Mouse (Mus musculus) testis, postnatal 14 days (tissue): ENCODE results near the gene Slc35b2.

ENCODE experiments used
- DNase-seq: peaks from one replicate; pipeline ENCODE4 v3.0.0; 2021; ENCODE audit warnings: low spot score

Slc35b2 gene

DNA sequence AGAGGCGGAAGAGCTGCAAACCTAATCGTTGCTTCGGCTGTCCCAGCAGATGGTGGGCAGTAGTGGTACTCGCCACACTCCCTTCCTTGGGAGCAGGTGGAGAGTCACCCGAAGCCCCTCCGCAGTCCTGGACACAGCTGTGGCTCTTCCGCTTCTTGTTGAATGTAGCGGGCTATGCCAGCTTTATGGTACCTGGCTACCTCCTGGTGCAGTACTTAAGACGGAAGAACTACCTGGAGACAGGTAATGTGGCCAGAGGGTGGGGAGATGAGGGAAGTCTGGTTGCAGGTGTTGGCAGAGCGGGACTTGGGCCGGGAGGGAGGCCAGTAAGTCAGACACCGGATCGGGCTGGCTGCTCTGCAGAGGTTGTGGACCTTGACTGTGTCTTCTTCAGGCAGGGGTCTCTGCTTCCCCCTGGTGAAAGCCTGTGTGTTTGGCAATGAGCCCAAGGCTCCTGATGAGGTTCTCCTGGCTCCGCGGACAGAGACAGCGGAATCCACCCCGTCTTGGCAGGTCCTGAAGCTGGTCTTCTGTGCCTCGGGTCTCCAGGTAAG, 934 bp downstream of the Slc35b2 start:
- DNase-seq, result no peak

DNA sequence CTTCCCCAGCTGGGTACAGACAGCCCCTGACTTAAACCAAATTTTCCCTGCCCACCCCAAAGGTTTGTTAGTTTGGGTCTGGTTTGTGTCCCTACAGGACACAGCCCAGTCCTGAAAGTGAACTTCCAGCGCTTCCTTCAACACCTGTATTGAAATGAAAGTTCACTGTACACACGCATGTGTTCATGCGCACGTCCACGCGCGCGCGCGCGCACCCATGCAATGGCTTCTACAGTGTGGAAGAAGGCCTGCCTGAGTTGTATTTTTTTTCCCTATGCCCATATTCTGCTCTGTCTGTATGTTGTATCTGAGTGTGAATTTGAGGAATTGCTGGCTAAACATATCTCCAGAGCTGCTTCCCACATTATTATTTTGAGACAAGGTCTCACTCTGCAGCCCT, 1.4 kb downstream of the Slc35b2 start:
- no peak for DNase-seq

DNA sequence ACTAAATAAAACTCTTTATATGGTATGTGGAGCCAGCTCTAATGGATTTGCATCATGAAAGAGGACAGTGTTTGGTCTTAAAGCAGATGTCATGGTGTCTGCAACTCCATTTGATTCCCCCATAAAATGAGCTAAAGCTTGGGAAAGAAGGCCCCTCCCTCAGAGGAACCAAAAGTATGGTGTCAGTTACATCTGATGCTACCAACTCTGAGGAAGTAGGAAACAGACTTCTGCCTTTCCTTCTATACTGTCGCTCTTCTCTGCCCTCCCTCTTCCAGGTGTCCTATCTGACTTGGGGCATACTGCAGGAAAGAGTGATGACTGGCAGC, 2.3 kb downstream of the Slc35b2 start:
- no peak for DNase-seq

DNA sequence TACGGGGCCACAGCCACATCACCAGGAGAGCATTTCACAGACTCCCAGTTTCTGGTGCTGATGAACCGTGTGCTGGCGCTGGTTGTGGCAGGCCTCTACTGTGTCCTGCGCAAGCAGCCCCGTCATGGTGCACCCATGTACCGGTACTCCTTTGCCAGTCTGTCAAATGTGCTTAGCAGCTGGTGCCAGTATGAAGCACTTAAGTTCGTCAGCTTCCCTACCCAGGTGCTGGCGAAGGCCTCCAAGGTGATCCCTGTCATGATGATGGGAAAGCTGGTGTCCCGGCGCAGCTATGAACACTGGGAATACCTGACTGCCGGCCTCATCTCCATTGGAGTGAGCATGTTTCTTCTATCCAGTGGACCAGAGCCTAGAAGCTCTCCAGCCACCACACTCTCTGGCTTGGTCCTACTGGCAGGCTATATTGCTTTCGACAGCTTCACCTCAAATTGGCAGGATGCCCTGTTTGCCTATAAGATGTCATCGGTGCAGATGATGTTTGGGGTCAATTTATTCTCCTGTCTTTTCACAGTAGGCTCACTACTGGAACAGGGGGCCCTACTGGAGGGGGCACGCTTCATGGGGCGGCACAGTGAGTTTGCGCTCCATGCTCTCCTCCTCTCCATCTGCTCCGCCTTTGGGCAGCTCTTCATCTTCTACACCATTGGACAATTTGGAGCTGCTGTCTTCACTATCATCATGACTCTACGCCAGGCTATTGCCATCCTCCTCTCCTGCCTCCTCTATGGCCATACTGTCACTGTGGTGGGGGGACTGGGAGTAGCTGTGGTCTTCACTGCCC, 2.9 kb downstream of the Slc35b2 start:
- DNase-seq, result no peak

DNA sequence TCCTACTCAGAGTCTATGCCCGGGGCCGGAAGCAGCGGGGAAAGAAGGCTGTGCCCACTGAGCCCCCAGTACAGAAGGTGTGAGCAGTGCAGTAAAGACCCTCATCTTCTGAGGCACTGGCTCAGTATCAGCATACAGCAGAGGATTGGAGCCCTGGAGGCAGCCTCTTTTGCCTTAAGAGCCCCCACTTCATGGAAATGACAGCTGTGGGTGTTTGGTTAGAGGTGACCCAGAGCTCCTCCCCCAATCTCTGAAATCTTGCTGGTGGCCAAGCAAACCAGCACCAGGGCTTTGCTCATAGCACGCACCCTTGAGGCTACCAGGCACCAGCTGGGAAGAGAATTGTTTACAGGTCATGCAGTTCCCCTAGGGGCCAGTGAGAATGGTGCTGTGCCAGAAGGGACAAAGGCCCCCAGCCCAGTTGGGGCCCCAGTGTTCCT, 3.5 kb downstream of the Slc35b2 start:
- DNase-seq, result no peak

DNA sequence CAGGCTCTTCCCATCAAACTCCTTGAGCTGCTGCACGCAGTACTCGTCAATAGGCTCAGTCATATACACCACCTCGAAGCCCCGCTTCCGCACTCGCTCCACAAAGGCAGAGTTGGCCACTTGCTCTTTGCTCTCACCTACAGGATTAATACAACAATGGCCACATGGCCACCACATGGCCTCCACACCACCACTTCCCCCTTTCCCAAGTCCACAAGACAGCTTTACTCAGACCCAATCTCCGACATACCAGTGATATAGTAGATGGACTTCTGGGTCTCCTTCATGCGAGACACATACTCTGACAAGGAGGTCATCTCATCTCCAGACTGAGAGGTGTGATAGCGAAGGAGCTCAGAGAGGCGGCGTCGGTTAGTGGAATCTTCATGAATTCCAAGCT, 5.3 kb downstream of the Slc35b2 start:
- no peak for DNase-seq

DNA sequence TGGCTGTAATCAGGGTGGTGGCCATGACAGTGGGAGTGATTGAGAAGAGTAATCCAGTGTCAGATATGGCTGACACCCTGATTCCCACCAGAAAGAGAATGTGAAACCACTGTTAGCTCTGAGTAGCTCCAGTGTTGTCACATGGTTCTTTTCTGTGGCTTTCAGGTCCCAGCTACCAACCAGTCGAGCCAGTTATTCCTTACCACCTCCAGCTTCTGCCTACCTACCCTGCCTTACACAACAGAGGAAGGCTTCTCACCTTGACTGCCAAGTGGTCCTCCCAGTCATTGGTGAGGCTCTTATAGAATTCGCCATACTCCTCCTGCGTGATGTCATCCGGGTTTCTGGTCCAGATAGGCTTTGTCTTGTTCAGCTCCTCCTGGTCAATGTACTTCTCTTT, 6.3 kb downstream of the Slc35b2 start:
- no peak for DNase-seq

DNA sequence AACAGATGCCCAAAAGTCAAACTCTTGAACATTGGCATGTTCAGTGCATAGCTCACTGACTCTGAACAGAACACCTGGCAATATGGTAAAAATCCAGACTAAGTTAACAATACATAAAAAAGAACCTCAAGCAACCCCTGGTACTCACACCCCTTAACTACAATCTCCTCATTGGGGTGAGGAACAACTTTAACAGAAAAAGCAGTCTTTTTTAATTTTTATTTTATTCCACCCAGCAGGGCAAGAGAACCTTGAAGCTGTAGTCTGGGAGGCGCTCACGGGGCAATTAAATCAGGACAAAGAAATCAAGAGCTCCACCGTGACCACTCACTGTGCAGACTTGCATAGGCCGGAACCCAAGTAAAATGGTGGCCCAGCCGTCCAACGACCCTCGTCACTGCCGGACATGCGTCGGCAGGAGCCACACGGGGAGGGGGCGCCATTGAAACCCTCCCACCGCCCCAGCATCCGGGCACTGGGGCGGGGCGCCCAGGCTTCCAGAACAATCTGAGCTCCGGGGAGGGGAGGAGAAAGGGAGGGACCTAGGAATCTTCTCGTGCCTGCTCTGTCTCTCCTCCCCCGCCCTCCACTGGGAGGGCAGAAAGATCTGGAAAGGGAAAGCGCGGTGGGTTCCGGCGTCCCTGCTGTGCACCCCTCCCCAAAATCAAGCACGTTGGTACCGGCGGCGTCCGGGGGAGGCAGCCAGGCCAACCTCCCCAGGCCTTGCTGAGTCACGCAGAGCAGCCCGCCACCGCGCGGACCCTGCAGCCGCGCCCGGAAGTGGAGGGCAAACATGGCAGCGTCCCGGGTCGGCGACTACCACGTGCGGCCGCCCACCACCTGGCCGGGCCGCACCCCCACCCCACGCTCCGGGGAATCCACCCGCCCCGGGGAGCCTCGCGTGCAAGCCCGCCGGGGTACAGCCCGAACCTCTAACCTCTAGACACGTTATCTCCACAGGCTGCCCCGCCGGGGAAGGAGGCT, 8.7 kb downstream of the Slc35b2 start:
- peak; percentile 82 for DNase-seq

DNA sequence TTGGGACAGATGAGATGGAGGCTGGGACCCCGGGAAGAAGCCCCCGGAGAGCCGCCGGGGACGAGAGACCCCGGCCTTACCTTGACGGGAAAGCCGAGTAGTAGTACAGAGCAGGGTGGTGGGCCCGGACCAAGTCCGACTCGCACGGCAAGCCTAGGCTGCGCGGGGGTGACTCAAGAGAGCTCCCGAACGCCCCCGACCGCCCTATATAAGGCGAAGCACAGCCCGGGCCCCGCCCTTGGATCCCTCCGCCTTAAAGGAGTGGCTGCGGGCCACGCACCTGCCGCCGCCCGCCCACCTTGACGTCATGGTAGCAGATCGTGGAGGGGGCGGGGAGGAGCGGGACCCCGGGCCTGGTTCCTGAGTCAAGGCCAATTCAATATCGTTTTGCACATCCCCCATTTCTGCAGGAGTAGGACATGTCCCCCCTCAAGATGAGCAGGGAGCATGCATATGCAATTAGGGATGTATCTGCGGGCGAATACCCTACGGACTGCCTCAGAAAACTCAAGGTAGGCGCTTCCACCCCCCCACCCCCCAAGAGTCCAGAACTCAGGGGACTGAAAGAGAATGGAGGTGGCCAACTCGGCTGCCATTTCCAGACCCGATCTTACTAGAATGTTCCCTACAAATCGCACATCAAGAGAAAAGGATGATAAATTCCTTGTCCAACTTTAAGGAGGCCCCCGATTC, 9.6 kb downstream of the Slc35b2 start, which contains the start of gene Hsp90ab1:
Hsp90ab1 (minus strand) TSS at position 185 of the 693 bp plus-strand sequence.
- peak; percentile 99 for DNase-seq

DNA sequence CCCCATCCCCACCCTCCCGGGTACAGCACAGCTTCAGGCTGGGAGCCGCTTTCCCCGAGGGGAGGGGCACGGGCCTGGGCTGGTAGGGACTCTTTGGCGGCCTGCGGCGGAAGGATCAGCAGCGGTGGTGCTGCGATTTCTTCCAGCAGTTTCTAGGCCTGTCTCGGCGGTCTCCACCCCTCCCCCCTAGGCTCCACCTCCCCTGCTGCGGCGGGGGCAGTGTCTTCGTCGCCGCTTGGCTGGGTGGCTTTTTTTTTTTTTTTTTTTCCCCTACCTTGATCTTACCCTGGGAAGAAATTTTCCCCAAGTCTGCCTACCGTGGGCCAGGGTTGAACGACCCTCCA, 10.1 kb downstream of the Slc35b2 start:
- peak; percentile 94 for DNase-seq

DNA sequence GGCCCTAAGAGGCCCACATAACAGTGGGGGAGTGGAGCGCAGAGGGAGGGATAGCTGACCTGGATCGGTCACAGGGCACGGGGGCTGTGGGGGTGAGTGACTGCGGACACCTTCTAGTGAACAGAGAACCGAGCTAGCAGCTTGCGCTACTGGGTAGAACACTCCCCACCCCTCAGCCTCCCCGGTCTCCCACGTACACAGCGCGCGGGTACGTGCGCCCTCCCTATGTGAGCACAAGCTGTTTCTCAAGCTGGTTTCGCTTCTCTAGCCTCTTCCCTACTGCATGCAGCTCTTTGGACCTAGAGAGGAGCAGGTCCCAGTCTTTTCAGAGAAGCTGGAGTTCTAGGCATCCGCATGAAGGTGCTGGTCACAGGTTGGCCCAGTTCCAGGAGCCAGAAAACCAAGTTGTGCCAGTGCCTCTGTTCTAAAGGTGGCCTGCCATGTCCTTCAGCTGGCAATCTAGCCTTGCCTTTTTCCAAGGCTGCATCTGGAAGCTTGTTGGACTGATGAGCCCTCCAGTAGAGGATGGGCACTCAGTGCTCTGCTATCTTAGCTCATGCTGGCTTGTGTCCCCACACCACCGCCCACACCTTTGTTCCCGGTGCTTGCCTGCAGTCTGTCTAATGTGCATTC, 10.6 kb downstream of the Slc35b2 start:
- DNase-seq, result peak; percentile 80

DNA sequence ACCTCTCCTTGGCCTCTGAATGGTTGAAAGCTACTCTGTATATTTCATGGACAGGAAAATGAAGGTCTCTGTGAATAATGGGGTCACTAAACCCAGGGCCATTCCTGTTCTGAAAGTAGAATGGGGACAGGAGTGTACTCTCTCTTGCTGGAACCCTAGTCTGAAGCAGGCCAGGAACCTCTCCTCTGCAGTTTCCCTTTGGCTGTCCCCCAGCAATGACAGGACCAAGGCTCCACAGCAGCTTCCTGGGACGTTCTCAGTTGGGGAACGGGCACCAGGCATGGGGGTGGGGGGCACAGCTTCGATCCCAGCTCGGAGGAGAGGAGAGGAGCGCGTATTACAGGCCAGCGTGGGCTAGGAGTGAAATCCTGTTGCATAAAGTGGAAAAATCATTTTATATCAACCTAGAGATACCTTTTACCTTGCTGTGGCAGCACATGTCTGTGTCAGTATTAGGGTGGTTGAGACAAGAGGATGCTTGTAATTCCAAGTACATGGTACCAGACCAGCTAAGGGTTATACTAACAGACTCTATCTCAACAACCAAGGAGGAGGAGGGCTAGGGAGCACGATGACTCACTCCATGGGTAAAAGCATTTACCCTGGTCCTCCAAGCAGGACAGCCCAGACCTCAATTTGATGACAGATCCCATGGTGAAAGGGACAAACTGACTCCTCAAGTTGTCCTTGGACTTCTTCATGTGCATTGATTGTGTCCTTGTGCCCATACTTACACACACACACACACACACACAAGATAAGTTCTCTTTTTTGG, 11.6 kb downstream of the Slc35b2 start:
- no peak for DNase-seq

DNA sequence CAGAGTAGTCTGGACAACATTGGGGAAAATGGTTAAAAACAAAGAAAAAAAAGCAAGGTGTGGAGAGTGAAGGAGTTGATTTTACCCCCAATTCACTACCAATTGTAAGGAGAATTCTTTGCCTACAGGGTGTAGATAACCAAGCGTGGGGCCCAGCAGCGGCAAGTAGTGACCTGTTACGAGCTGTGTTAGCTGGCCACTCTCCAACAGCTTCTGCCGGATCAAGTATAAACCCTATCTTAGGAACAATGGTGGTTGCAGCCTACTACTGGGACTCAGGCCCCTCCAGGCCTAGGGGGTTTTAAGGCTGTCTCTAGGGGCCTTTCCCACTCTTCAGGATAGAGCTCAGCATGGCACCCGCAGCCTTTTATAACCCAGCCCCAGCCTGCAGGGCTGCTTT, 14.6 kb downstream of the Slc35b2 start:
- DNase-seq, result no peak

DNA sequence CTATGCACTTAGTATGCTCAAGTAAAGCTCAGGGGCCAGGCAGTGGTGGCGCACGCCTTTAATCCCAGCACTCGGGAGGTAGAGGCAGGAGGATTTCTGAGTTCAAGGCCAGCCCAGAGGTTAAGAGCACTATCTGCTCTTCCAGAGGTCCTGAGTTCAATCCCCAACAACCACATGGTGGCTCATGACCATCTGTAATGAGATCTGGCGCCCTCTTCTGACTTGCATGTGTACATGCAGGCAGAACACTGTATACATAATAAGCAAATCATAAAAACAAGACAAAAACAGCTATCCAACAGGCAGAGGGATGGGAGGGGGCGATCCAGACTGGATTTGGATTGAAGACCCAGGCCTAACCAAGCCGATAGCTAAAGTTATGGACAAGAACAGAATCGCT, 15.2 kb downstream of the Slc35b2 start:
- no peak for DNase-seq

DNA sequence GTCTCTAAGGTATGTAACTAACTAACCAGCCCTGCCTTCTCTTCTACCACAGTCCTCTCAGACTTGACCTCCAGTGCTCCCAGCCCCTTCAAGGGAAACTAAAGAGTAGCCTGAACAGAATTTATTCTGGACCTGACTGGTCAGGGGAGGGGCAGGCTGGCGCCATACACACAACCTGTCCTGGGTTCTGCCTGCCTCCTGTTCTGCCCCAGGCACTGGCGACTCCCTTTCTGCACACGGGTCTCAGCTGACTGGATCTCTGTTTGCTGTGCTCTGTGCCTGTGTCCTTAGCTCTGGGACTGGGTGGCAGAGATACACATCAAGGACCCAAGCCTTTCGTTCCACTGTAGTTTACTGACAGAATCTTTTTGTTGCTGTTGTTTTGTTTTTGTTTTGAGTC, 15.9 kb downstream of the Slc35b2 start:
- no peak for DNase-seq

DNA sequence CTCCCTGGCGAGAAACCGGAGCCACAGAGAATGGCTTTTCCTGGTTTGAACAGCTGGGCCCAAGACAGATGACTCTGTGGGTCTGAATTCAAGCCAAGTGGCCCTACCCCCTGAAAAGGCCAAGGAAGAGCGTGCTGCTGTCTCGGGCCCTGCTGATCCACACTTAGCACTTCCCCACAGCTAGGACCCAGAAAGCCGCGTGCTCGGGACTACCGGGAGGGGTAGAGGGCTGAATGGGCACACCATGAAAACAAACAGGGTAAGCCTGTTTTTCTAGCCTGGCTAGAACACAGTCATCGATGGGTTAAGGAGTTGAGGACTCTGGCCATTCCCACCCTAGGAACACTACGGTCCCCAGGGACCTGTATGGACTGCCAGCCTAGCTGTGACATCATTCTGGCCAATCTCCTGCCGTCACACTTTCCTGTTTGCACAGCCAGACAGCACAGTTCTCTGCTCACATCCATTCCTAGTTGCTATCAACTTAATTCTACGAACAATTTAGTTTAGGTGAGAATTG, 17.3 kb downstream of the Slc35b2 start:
- DNase-seq, result no peak

DNA sequence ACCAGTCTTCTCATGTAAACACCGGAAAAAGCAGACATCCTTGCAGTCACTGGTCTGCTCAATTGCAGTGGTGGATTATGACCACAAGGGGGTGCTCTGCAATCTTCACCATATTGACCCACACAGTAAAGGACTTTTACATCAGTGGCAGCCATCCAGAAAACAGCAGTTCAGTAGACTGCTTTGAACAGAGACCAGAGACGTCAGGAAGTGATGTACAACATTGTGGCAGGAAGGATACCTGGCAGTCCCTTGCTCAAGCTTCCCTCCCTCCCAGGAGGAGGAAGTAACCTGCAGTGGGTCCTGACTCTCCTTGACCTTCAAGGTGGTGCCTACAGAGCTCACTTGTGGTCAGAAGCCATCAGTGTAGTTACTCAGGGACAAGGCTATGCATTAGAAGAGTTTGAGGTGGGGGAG, 17.9 kb downstream of the Slc35b2 start:
- DNase-seq, result no peak

DNA sequence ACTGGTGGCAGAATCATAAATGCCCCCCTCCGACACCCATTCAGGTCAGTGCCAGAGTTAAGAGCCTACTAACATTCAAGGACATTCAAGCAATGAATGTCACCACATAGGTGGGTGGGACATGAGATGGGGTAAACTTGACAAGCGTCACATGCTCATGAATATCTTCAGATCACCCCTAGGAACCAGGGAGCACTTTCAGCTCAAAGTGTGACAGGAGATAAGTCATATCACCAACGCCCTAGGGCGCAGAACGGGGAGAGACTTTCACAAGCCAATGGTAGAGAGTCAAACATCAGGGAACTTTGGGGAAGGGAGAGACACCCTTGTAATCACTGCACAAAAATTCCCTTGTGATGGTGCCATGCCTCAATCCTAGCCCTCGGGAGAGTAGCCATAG, 18.5 kb downstream of the Slc35b2 start:
- DNase-seq, result no peak

DNA sequence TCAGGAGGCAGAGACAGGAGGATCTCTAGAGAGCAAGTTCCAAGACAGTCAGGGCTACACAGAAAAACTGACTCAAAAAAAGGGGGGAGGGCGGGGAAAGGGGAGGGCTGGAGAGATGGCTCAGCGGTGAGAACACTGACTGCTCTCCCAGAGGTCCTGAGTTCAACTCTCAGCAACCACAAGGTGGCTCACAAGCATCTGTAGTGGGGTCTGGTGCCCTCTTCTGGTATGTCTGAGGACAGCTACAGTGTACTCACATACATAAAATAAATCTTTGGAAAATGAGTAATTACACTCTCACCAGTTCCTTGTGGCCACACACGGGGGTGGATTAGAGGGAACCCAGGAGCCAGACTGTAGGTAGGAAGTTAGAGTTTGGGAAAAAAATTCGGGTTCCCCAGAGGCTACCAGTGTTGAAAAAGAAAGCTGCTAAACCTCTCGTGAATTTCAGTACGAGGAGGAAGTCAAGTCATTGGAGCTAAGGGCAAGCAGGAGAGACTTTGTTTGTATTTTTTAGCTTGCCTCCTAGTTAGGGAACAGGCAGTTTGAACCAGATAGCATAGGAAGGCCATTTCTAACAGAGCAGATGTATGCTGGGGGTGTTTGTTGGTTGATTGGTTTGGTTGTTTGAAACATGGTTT, 19.2 kb downstream of the Slc35b2 start:
- DNase-seq, result no peak
